Mouse (Mus musculus) hindbrain, postnatal 0 days (tissue): ENCODE measurements at regions not wholly inside any gene's neighbourhood (a gene's known extent, or its start where the extent isn't known, plus 50 kb on each side); places are given as distances from the start of the nearest gene placed in this dataset.

Source experiments
- ATAC-seq: fragments of 200-750 bp; cut with Nextera tagmentation; 2 replicates; pipeline ENCODE4 v1.8.0; 2017; ENCODE audit warnings: mild to moderate bottlenecking, moderate TSS enrichment, moderate library complexity
- DNase-seq: peaks from one replicate; pipeline ENCODE4 v3.0.0-alpha.2; 2015; ENCODE audit warnings: low spot score
- H3K27ac ChIP-seq: fragments of 300-500 bp; sonication (generic); 2 replicates; pipeline ENCODE4 v1.5.1; 2014; ENCODE audit warnings: mild to moderate bottlenecking
- H3K27me3 ChIP-seq: fragments of 300-500 bp; sonication (generic); 2 replicates; pipeline ENCODE4 v1.6.1; 2014; ENCODE audit warnings: low read length, mixed read lengths; ENCODE audit not compliant: insufficient read depth
- H3K36me3 ChIP-seq: fragments of 300-500 bp; sonication (generic); 2 replicates; pipeline ENCODE4 v1.6.1; 2014; ENCODE audit warnings: low read length, mixed read lengths; ENCODE audit not compliant: insufficient read depth
- H3K4me1 ChIP-seq: fragments of 300-500 bp; sonication (generic); 2 replicates; pipeline ENCODE4 v1.6.1; 2014; ENCODE audit warnings: antibody characterized with exemption, low read length, mixed read lengths; ENCODE audit not compliant: insufficient read depth
- H3K4me2 ChIP-seq: fragments of 300-500 bp; sonication (generic); 2 replicates; pipeline ENCODE4 v1.6.1; 2014; ENCODE audit warnings: low read depth, mild to moderate bottlenecking, low read length, moderate library complexity, mixed read lengths
- H3K4me3 ChIP-seq: fragments of 300-500 bp; sonication (generic); 2 replicates; pipeline ENCODE4 v1.5.1; 2014; ENCODE audit warnings: low read length
- H3K9ac ChIP-seq: fragments of 300-500 bp; sonication (generic); replicated peaks from 2 replicates; pipeline ENCODE4 v1.6.1; 2014; ENCODE audit warnings: mild to moderate bottlenecking, low read length, moderate library complexity, mixed read lengths
- H3K9me3 ChIP-seq: fragments of 300-500 bp; sonication (generic); 2 replicates; pipeline ENCODE4 v1.6.1; 2016; ENCODE audit warnings: low read length, mixed read lengths
- CTCF ChIP-seq: IDR thresholded peaks from 2 replicates; pipeline ENCODE4 v1.5.1; 2016; ENCODE audit warnings: antibody characterized with exemption, control low read depth, low read depth
- WGBS: fragments of 180-500 bp; shearing (Covaris S2); extraction: QIAGEN DNeasy Blood & Tissue Kit; methylation state at CpG from one replicate; pipeline ENCODE4 v1.1.7; 2014; 5-methylcytosine and 5-hydroxymethylcytosine counted together

DNA sequence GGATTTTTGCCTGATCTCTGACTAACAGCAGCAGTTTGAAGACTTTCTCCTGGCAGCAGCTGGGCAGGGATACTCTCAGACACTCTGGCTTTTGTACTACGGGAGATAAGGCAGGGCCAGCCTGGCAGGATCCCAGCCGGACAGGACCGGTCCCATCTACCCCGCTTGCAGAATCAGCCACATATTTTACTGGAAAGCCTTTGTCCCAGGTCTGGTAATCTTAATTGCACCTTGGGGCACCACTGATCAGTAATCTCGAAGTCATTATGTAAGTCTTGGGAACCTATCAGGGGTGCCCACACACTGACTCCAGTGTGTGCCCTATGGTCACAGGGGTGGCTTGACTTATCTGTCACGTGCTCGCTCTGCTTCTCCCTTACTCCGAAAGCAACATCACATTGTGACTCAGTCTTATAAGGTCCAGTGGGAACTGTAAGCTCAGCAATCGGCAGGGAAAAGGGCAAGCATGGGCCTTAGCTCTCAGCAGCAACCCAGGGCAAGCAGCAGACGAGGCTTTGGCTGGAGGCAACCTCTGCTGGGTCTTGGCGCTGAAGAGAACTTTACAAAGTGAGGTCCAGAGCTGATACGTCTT lies 105.0 kb upstream of the Atp1a1 start:
- no peak overlapping the region for H3K27ac ChIP-seq
- H3K4me3 ChIP-seq: no peak overlapping the region
- ATAC-seq (no peak), DNase-seq (no peak)
- no peaks in the 10 kb centered on the region for H3K9me3 ChIP-seq
- H3K36me3 ChIP-seq: no peaks in the 10 kb centered on the region
- 75% methylated on average over 12 of the region's 12 CpGs for WGBS
- TF ChIP-seq CTCF: no peak
- H3K9ac ChIP-seq: no peak overlapping the region
- H3K27me3 ChIP-seq: no peaks in the 10 kb centered on the region
- H3K4me2 ChIP-seq: no peak overlapping the region
- peaks cover 10% of the 10 kb centered on the region; the same call in 1 of the 2 replicates for H3K4me1 ChIP-seq

DNA sequence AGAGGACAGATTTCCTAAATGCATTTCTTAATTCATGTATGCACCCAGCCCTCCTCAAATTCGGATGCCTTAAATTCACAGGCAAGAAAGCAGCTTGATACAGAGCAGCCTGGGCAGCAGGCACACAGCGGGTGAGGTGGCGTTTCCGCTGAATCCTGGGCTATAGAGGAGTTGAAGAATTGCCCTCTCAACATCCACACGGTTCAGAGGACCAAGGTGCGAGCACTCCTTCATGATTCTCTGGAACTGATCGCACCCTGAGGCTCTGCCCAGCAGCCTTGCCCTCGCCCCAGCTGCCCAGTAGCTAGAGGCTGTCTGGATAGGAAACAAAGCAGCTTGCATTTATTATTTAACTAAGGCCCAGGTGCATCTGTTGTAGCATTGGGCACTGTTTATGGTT lies 104.3 kb upstream of the Atp1a1 start:
- ATAC-seq (no peak), DNase-seq (no peak)
- H3K9ac ChIP-seq: no peak overlapping the region
- no peak for TF ChIP-seq CTCF
- WGBS: 64% methylated on average over 8 of the region's 8 CpGs
- no peaks in the 10 kb centered on the region for H3K36me3 ChIP-seq
- H3K4me2 ChIP-seq: no peak overlapping the region
- H3K4me3 ChIP-seq: no peak overlapping the region
- peaks cover 10% of the 10 kb centered on the region; the same call in 1 of the 2 replicates for H3K4me1 ChIP-seq
- no peak overlapping the region; the same call in 1 of the 2 replicates for H3K27ac ChIP-seq
- no peaks in the 10 kb centered on the region for H3K9me3 ChIP-seq
- no peaks in the 10 kb centered on the region for H3K27me3 ChIP-seq

DNA sequence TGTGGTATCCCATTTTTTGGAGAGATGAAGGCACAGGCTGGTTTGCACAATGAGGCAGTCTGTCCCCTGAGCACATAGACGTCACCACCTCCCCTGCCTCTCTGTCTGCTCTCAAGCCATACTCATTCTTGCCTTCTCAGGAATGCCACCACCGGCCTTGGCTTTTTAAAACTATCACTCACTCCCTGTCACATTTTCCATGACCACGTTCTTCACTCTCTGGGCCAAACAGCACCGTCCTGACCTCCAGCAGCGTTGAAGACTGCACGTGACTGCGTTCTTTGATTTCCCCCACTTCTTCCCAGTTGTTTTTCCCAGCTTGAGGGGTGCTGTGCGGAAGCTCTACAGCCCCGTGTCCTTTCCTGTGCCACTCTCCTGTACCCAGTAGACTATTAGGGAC lies 100.4 kb upstream of the Atp1a1 start:
- no peak overlapping the region for H3K9ac ChIP-seq
- ATAC-seq (no peak), DNase-seq (no peak)
- no peak for TF ChIP-seq CTCF
- peaks cover 12% of the 10 kb centered on the region; the same call in 1 of the 2 replicates for H3K4me1 ChIP-seq
- no peak overlapping the region for H3K4me2 ChIP-seq
- no peaks in the 10 kb centered on the region for H3K36me3 ChIP-seq
- H3K27ac ChIP-seq: no peak overlapping the region
- no peaks in the 10 kb centered on the region for H3K27me3 ChIP-seq
- WGBS: 74% methylated on average over 9 of the region's 9 CpGs
- H3K4me3 ChIP-seq: no peak overlapping the region
- no peaks in the 10 kb centered on the region for H3K9me3 ChIP-seq

DNA sequence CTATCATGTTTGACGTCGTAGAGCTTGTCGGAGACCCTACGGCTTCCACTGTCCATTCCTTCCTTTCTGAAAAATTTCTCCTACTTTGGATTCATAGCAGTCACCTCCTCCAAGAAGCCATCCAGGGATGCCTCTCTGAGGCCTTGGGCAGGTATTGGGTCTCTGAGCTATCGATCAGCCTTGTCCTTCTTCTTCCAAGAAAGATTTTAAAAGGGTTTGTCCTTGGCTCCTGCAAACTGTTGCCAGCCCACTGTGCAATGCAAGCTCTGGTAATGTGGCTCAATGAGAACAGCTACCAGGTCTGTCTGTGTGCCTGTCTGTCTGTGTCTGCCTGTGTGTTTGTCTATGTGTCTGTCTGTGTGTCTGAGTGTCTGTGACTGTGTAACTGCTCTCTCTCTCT lies 99.8 kb upstream of the Atp1a1 start:
- Histone ChIP-seq H3K9ac (no peak overlapping the region), H3K4me3 (no peak overlapping the region), H3K27ac (no peak overlapping the region), H3K4me2 (no peak overlapping the region), H3K36me3 (no peaks in the 10 kb centered on the region), H3K27me3 (no peaks in the 10 kb centered on the region), H3K9me3 (no peaks in the 10 kb centered on the region), H3K4me1 (peaks cover 12% of the 10 kb centered on the region; the same call in 1 of the 2 replicates)
- no peak for ATAC-seq
- no peak for DNase-seq
- TF ChIP-seq CTCF: no peak
- WGBS: 90% methylated on average over 5 of the region's 5 CpGs

DNA sequence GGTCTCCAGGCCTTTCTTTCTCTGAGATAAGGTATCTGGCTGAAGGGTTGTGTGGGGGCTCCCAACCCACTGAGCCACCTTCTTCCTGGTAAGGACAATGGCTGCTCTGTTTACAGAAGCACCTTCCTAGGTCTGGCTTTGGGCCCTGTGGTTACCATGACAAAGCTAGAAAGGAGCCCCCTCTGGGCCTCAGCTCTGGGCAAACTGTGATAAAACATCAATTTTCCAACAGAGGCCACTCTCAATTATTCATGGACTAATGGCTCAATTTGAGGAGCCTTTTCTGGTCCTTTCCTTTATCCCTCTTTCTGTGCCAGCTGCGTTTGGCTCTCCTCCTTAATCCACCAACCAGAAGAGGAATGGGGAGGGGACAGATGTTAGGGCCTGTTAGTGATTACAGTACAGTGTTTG lies 97.3 kb upstream of the Atp1a1 start:
- ATAC-seq (peak; percentile 47), DNase-seq (peak; percentile 21)
- Histone ChIP-seq H3K4me1 (peaks cover 12% of the 10 kb centered on the region; the same call in 1 of the 2 replicates), H3K36me3 (no peaks in the 10 kb centered on the region), H3K27me3 (no peaks in the 10 kb centered on the region), H3K4me2 (no peak overlapping the region), H3K9me3 (no peaks in the 10 kb centered on the region), H3K4me3 (no peak overlapping the region), H3K9ac (no peak overlapping the region), H3K27ac (no peak overlapping the region)
- WGBS: 25% methylated on average over 1 of the region's 1 CpGs
- no peak for TF ChIP-seq CTCF

DNA sequence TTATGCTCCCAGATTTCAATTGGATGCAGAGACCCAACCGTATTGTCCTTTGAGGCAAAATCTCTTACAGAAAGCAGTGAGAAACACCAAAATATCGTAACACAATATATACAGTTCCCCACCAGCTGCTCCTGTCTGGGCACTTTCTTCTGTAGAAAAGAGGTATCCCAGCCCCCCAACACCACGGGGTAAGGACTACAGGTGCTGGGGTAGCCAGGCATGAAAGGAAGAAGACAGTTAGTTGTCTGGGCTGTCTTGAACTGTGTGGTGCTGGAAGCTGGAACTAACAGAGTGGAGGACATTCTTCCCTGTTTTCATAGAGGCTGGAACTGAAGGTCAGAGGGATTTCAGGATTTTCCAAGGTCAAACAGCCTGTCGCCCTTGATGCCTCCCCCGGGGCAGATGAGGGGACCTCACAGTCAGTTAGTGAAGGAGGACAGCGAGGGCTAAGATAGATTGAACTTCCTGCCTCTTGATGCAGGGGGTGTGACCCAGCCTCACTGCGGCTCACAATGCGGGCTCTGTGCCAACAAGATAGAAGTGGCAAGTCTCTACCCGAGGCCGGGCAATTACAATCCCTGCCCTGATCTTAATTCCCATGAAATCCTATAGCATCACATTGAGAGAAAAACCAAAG lies 96.6 kb upstream of the Atp1a1 start:
- no peaks in the 10 kb centered on the region for H3K36me3 ChIP-seq
- H3K4me2 ChIP-seq: no peak overlapping the region
- H3K4me1 ChIP-seq: peaks cover 12% of the 10 kb centered on the region; the same call in 1 of the 2 replicates
- DNase-seq (peak; percentile 23), ATAC-seq (peak; percentile 56)
- TF ChIP-seq CTCF: no peak
- H3K9me3 ChIP-seq: no peaks in the 10 kb centered on the region
- H3K4me3 ChIP-seq: no peak overlapping the region
- no peak overlapping the region for H3K9ac ChIP-seq
- 47% methylated on average over 10 of the region's 10 CpGs for WGBS
- no peak overlapping the region for H3K27ac ChIP-seq
- no peaks in the 10 kb centered on the region for H3K27me3 ChIP-seq
